Mouse (Mus musculus): ENCODE measurements at regions not wholly inside any gene's neighbourhood (a gene's known extent, or its start where the extent isn't known, plus 50 kb on each side); places are given as distances from the start of the nearest gene placed in this dataset.

GRCm38 (mm10) chr11:114216493-114216892 is 149.6 kb upstream of the Sdk2 start:
- in situ Hi-C loops (cut with MboI; ENCODE audit: low pct_ligation_motif_present, low pct_unique_long_range_greater_than_20kb, low sequenced_read_pairs) (no loop called here), dilution Hi-C loops (cut with MboI; ENCODE audit: extremely low pct_ligation_motif_present, extremely low pct_unique_long_range_greater_than_20kb, low sequenced_read_pairs) (no loop called here)
- no peaks in the 10 kb centered on the region for H3K79me2 ChIP-seq (replicated peaks; ENCODE audit: control insufficient read depth, extremely low read depth, insufficient read depth, poor library complexity, severe bottlenecking)
- H3K9ac ChIP-seq (ENCODE audit: insufficient read depth, low read depth) = no peak overlapping the region
- H3K4me3 ChIP-seq (replicated peaks in 1 of 3; ENCODE audit: low read depth in 2 of 3, low read length in 2 of 3, poor library complexity in 1 of 3) = no peak overlapping the region
- DNase-seq (ENCODE audit: extremely low read depth) = no peak
- no peak overlapping the region for H3K27ac ChIP-seq (ENCODE audit: insufficient read depth, low read depth)
- H3K27me3 ChIP-seq (replicated peaks) = peaks cover 76% of the 10 kb centered on the region
- TF ChIP-seq ZKSCAN1 (IDR thresholded peaks at IDR 0.05; ENCODE audit: borderline replicate concordance, low read depth, low read length) (no peak), KAT2A (IDR thresholded peaks at IDR 0.05; ENCODE audit: insufficient replicate concordance, low read length) (no peak), PAX5 (IDR thresholded peaks at IDR 0.05; ENCODE audit: low read length) (no peak), UBTF (IDR thresholded peaks at IDR 0.05; ENCODE audit: low read depth, low read length) (no peak), POLR2A (IDR thresholded peaks at IDR 0.05; ENCODE audit: low read depth, low read length) (no peak)
- peaks cover 3% of the 10 kb centered on the region for H3K9me3 ChIP-seq (replicated peaks; ENCODE audit: low read length)
- H3K36me3 ChIP-seq (replicated peaks in 1 of 2; ENCODE audit: control insufficient read depth in 1 of 2, insufficient read depth in 1 of 2, low read length in 1 of 2) = no peaks in the 10 kb centered on the region
- H3K4me1 ChIP-seq (ENCODE audit: control insufficient read depth in 1 of 2, insufficient read depth in 2 of 2) = no peaks in the 10 kb centered on the region
- H3K4me2 ChIP-seq (ENCODE audit: insufficient read depth, low read depth, poor library complexity, severe bottlenecking) = no peak overlapping the region

GRCm38 (mm10) chr11:114215256-114215655 is 148.4 kb upstream of the Sdk2 start:
- H3K4me3 ChIP-seq (replicated peaks in 1 of 3; ENCODE audit: low read depth in 2 of 3, low read length in 2 of 3, poor library complexity in 1 of 3) = no peak overlapping the region
- H3K79me2 ChIP-seq (replicated peaks; ENCODE audit: control insufficient read depth, extremely low read depth, insufficient read depth, poor library complexity, severe bottlenecking) = no peaks in the 10 kb centered on the region
- no peaks in the 10 kb centered on the region for H3K36me3 ChIP-seq (replicated peaks in 1 of 2; ENCODE audit: control insufficient read depth in 1 of 2, insufficient read depth in 1 of 2, low read length in 1 of 2)
- peaks cover 3% of the 10 kb centered on the region for H3K9me3 ChIP-seq (replicated peaks; ENCODE audit: low read length)
- dilution Hi-C loops (cut with MboI; ENCODE audit: extremely low pct_ligation_motif_present, extremely low pct_unique_long_range_greater_than_20kb, low sequenced_read_pairs) (no loop called here), in situ Hi-C loops (cut with MboI; ENCODE audit: low pct_ligation_motif_present, low pct_unique_long_range_greater_than_20kb, low sequenced_read_pairs) (no loop called here)
- peaks cover 67% of the 10 kb centered on the region for H3K27me3 ChIP-seq (replicated peaks)
- no peak overlapping the region for H3K9ac ChIP-seq (ENCODE audit: insufficient read depth, low read depth)
- no peak overlapping the region for H3K4me2 ChIP-seq (ENCODE audit: insufficient read depth, low read depth, poor library complexity, severe bottlenecking)
- TF ChIP-seq USF2 (conservative IDR thresholded peaks at IDR 0.05; ENCODE audit: low read depth, low read length) (no peak), SMC3 (IDR thresholded peaks at IDR 0.05; ENCODE audit: low read depth, low read length) (no peak), JUND (conservative IDR thresholded peaks at IDR 0.05; ENCODE audit: low read depth, low read length) (no peak), MAFK (IDR thresholded peaks at IDR 0.05; ENCODE audit: insufficient replicate concordance, low read length) (no peak), GABPA (IDR thresholded peaks at IDR 0.05; ENCODE audit: insufficient replicate concordance, low read depth, low read length) (no peak), MEF2A (IDR thresholded peaks at IDR 0.05; ENCODE audit: borderline replicate concordance, low read depth, low read length) (no peak), ELF1 (IDR thresholded peaks at IDR 0.05; ENCODE audit: low read depth, low read length) (no peak), CHD1 (IDR thresholded peaks at IDR 0.05; ENCODE audit: low read depth, low read length) (no peak), IRF4 (IDR thresholded peaks at IDR 0.05; ENCODE audit: low read depth, low read length) (no peak)
- H3K27ac ChIP-seq (ENCODE audit: insufficient read depth, low read depth) = no peak overlapping the region
- H3K4me1 ChIP-seq (ENCODE audit: control insufficient read depth in 1 of 2, insufficient read depth in 2 of 2) = no peaks in the 10 kb centered on the region
- DNase-seq (ENCODE audit: extremely low read depth) = no peak

DNA sequence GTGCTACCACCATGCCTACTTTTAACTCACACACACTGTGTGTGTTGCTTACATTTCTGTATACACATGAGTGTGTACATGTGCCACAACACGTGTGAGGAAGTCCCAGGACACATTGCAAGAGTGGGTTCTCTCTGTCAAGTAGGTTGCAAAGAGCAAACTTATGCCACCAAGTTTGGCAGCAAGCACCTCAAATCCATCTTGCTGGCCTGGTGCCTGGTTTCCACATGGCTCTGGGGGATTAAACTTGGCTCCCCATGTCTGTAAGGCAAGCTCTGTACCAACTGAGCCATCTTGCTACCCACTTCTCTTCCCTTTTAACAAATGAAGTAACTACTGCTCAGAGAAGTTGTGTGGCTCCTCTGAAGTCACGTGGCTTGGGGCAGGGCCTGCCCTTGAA is 145.3 kb upstream of the Sdk2 start:
- Histone ChIP-seq H3K9ac (ENCODE audit: insufficient read depth, low read depth) (no peak overlapping the region), H3K36me3 (replicated peaks in 1 of 2; ENCODE audit: control insufficient read depth in 1 of 2, insufficient read depth in 1 of 2, low read length in 1 of 2) (no peaks in the 10 kb centered on the region), H3K4me1 (ENCODE audit: control insufficient read depth in 1 of 2, insufficient read depth in 2 of 2) (peaks cover 0 to 9% of the 10 kb centered on the region in 2 experiments; a peak in 2 of 4 replicates), H3K27me3 (replicated peaks) (peaks cover 37% of the 10 kb centered on the region), H3K27ac (ENCODE audit: insufficient read depth, low read depth) (no peak overlapping the region), H3K79me2 (replicated peaks; ENCODE audit: control insufficient read depth, extremely low read depth, insufficient read depth, poor library complexity, severe bottlenecking) (no peaks in the 10 kb centered on the region), H3K4me2 (ENCODE audit: insufficient read depth, low read depth, poor library complexity, severe bottlenecking) (no peak overlapping the region), H3K9me3 (replicated peaks; ENCODE audit: low read length) (peaks cover 3% of the 10 kb centered on the region), H3K4me3 (replicated peaks in 1 of 3; ENCODE audit: low read depth in 2 of 3, low read length in 2 of 3, poor library complexity in 1 of 3) (no peak overlapping the region)
- dilution Hi-C loops (cut with MboI; ENCODE audit: extremely low pct_ligation_motif_present, extremely low pct_unique_long_range_greater_than_20kb, low sequenced_read_pairs) = no loop called here
- TF ChIP-seq USF2 (conservative IDR thresholded peaks at IDR 0.05; ENCODE audit: low read depth, low read length) (no peak), BHLHE40 (IDR thresholded peaks at IDR 0.05; ENCODE audit: low read depth, low read length) (no peak), POLR2AphosphoS2 (IDR thresholded peaks at IDR 0.05; ENCODE audit: low read depth, low read length) (no peak), MAFK (IDR thresholded peaks at IDR 0.05; ENCODE audit: insufficient replicate concordance, low read length) (no peak), RCOR1 (conservative IDR thresholded peaks at IDR 0.05; ENCODE audit: low read depth, low read length) (no peak), ZMIZ1 (IDR thresholded peaks at IDR 0.05; ENCODE audit: low read depth, low read length) (no peak), NELFE (IDR thresholded peaks at IDR 0.05; ENCODE audit: low read depth, low read length) (no peak), CTCF (conservative IDR thresholded peaks at IDR 0.05 in 1 of 2, IDR thresholded peaks at IDR 0.05 in 1 of 2; ENCODE audit: low read depth in 2 of 2, low read length in 2 of 2) (no peak)
- DNase-seq (ENCODE audit: extremely low read depth) = no peak
- in situ Hi-C loops (cut with MboI; ENCODE audit: low pct_ligation_motif_present, low pct_unique_long_range_greater_than_20kb, low sequenced_read_pairs) = no loop called here

Data from CH12.LX (cell line).